Mouse (Mus musculus): Measurements from ENCODE around the gene Artn. TPM values are rescaled to one million over a fixed set of nuclear protein-coding genes. Genes with fewer than 3 reads are reported as not detected.

Artn gene
- polyA plus RNA-seq, 1 experiment from 2014 or later = not detected

GRCm38 (mm10) chr4:117946639-117947305 lies 17.2 kb upstream of the Artn start:
- ChIA-PET POLR2A (no interaction called here), CTCF (no interaction called here)
- DNase-seq (ENCODE audit: low read depth, low spot score) = no peak
- in situ Hi-C loops (cut with MboI; ENCODE audit: low pct_unique_long_range_greater_than_20kb) = no loop called here
- H3K27me3 ChIP-seq = no peaks in the 10 kb centered on the region
- no peak for ATAC-seq
- no peak for TF ChIP-seq CTCF (IDR thresholded peaks at IDR 0.05)

GRCm38 (mm10) chr4:117943317-117943716 lies 13.8 kb upstream of the Artn start:
- DNase-seq (ENCODE audit: low read depth, low spot score) (no peak), ATAC-seq (no peak)
- POLR2A ChIA-PET = interaction anchor here (1.0 kb wide), 1 partner anchor 10 kb away, joined by 3 read pairs; no protein-coding TSS in a partner anchor
- in situ Hi-C loops (cut with MboI; ENCODE audit: low pct_unique_long_range_greater_than_20kb) = no loop called here
- H3K27me3 ChIP-seq = no peaks in the 10 kb centered on the region
- CTCF ChIA-PET = no interaction called here
- TF ChIP-seq CTCF (IDR thresholded peaks at IDR 0.05) = no peak

- DNase-seq (ENCODE audit: low read depth, low spot score) = no peak
- in situ Hi-C loops (cut with MboI; ENCODE audit: low pct_unique_long_range_greater_than_20kb) = loop anchor here (10.0 kb wide), 1 partner anchor 358 kb away; the partner anchor contains the start of gene Ptprf
- no peak for ATAC-seq
- H3K27me3 ChIP-seq = no peaks in the 10 kb centered on the region
- CTCF ChIA-PET = interaction anchor here (1.2 to 2.7 kb wide), 2 partner anchors 145 to 147 kb away, joined by 4 to 7 read pairs; no protein-coding TSS in a partner anchor
- no peak for TF ChIP-seq CTCF (IDR thresholded peaks at IDR 0.05)
- POLR2A ChIA-PET = no interaction called here
Measured at GRCm38 (mm10) chr4:117936964-117937363, 7.4 kb upstream of the Artn start.

GRCm38 (mm10) chr4:117934081-117934480 lies 4.5 kb upstream of the Artn start:
- no peaks in the 10 kb centered on the region for H3K27me3 ChIP-seq
- ATAC-seq (peak; percentile 18), DNase-seq (ENCODE audit: low read depth, low spot score) (no peak)
- no peak for TF ChIP-seq CTCF (IDR thresholded peaks at IDR 0.05)
- POLR2A ChIA-PET = interaction anchor here (0.6 to 1.2 kb wide), 3 partner anchors 9 to 47 kb away, joined by 3 to 9 read pairs (median 3); partner anchors contain the start of gene Atp6v0b
- CTCF ChIA-PET = interaction anchor here (1.3 kb wide), 1 partner anchor 43 kb away, joined by 4 read pairs; no protein-coding TSS in a partner anchor
- in situ Hi-C loops (cut with MboI; ENCODE audit: low pct_unique_long_range_greater_than_20kb) = loop anchor here (10.0 kb wide), 1 partner anchor 361 kb away; the partner anchor contains the start of gene Ptprf

DNA sequence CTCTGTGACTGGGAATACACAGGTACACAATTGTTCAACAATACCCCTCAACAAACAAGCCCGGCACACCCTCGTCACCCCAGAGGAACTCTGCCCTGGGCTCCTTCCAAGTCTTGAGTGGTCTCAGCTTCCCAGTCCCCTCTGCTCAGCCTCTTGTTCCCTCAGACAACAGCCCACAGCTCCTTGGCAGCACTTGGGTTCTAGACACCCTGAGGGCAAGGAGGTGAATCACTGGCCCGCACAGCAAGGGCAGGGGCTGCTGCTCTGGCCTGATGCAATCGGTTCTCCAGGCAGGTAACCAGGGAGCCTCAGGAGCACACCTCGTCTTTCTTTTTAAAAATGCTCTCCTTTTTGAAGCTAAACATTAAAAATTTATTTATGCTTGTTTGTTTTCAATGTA lies 3.7 kb upstream of the Artn start:
- POLR2A ChIA-PET = interaction anchor here (1.2 kb wide), 1 partner anchor 10 kb away, joined by 3 read pairs; no protein-coding TSS in a partner anchor
- DNase-seq (ENCODE audit: low read depth, low spot score) = peak; percentile 79
- CTCF ChIA-PET = interaction anchor here (1.3 to 2.0 kb wide), 2 partner anchors 42 to 150 kb away, joined by 4 to 8 read pairs; no protein-coding TSS in a partner anchor
- no peak for TF ChIP-seq CTCF (IDR thresholded peaks at IDR 0.05)
- H3K27me3 ChIP-seq = no peaks in the 10 kb centered on the region
- ATAC-seq = peak; percentile 75
- in situ Hi-C loops (cut with MboI; ENCODE audit: low pct_unique_long_range_greater_than_20kb) = loop anchor here (10.0 kb wide), 1 partner anchor 362 kb away; the partner anchor contains the start of gene Ptprf

DNA sequence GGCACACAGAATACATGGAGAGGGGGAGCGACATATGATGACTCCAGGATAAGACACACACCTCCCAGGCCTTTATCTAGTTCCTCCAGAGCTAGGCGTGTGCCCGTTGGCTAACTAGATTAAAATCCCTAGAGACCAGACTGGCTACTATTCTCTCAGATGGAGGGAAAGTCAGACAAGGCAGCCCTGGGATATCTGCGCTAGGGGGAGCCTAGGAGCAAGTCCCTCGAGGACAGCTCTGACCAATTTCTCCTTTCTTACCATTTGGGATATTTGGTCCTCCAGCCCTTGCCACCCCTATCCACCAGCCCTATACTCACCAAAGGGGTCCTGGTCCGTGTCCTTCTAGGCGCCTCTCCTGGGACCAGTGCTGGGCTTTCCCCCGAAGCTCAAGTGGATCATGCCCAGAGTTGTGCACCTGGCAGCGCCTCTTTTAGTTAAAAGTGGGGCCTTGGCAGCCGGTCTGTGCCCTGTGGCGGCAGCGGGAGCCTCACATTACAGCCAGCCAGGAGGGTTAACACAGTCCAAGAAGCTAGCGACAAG lies 793 bp downstream of the Artn start:
- ATAC-seq = no peak
- TF ChIP-seq CTCF (IDR thresholded peaks at IDR 0.05) = no peak
- POLR2A ChIA-PET = interaction anchor here (1.4 kb wide), 1 partner anchor 12 kb away, joined by 3 read pairs; no protein-coding TSS in a partner anchor

DNA sequence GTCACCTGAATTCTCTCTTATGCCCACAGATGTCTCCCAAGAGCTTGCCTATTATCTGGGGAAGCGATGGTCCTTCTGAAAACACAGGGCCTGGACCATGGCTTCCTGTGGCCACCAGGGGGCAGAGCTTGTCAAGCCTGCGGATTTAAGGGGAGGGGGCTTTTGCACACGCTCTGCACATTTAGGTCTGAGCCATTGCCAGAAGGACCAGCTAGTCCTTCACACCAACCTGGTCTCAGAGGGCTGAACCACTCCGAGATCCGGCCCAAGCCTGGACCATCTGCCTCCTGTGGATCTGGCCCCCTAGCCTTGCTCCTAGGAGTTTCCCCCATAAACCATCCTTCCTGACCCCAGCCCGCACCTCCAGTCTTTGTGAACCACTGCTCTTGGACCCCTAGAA lies 1.3 kb downstream of the Artn start:
- no peak for DNase-seq (ENCODE audit: low read depth, low spot score)
- no peak for ATAC-seq
- ChIA-PET CTCF (interaction anchor here (0.6 to 2.5 kb wide), 12 partner anchors 10 to 251 kb away, joined by 3 to 25 read pairs (median 5); partner anchors contain the start of gene Kdm4a), POLR2A (interaction anchor here (1.4 kb wide), 1 partner anchor 12 kb away, joined by 3 read pairs; no protein-coding TSS in a partner anchor)
- H3K27me3 ChIP-seq = no peaks in the 10 kb centered on the region
- TF ChIP-seq CTCF (IDR thresholded peaks at IDR 0.05) = no peak
- in situ Hi-C loops (cut with MboI; ENCODE audit: low pct_unique_long_range_greater_than_20kb) = loop anchor here (5.0 kb wide), 1 partner anchor 154 kb away; no protein-coding TSS in a partner anchor

More for the DNA sequence above, 793 bp downstream of the Artn start:
- CTCF ChIA-PET = interaction anchor here (0.6 to 2.5 kb wide), 12 partner anchors 9 to 251 kb away, joined by 3 to 25 read pairs (median 4); partner anchors contain the start of gene Kdm4a
- in situ Hi-C loops (cut with MboI; ENCODE audit: low pct_unique_long_range_greater_than_20kb) = loop anchor here (5.0 kb wide), 1 partner anchor 154 kb away; no protein-coding TSS in a partner anchor
- H3K27me3 ChIP-seq = no peaks in the 10 kb centered on the region
- DNase-seq (ENCODE audit: low read depth, low spot score) = no peak

DNA sequence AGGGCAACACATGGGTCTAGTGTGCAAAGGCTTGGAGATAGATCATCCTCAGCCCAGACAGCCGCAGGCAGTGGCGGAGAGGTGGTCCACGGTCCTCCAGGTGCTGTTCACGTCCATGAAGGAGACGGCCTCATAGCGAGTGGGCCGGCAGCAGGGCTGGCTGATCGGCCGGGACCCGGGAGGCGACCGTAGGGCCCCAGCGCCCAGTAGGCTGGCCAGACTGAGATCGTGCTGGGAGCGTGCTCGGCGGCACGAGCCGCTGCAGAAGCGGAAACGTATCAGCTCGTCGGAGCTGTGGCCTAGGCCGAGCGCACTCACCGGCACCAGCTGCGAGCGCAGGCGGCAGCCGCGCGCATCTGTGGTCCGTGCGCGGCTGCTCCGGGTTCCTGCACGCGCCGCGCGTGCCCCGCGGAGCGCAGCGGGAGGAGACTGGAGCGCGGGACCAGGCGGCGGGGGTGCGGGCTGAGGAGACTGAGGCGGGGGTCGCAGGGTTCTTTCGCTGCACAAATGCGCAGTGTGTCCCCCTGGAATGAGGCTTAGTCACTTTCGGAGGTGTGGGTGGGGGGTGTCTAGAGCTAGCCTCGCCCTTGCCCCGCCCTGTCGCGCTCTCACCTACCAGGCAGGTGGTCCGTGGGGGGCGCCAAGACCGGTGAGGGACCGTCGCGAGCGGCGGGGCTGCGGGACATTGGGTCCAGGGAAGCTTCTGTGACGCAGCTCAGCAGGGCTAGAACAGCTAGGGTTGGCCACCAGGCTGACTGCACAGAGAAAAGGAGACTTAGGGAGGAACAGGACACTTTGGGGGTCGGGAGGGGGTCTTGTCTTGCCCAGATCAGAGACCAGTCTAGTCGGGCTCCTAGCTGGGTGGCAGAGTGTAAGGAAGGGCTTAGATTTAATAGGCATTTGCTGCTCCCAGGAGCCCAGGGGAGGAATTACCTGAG lies 2.7 kb downstream of the Artn start:
- ChIA-PET POLR2A (no interaction called here), CTCF (interaction anchor here (1.2 to 2.5 kb wide), 5 partner anchors 11 to 157 kb away, joined by 5 to 25 read pairs (median 6); no protein-coding TSS in a partner anchor)
- H3K27me3 ChIP-seq = no peaks in the 10 kb centered on the region
- no peak for TF ChIP-seq CTCF (IDR thresholded peaks at IDR 0.05)
- ATAC-seq (no peak), DNase-seq (ENCODE audit: low read depth, low spot score) (no peak)
- in situ Hi-C loops (cut with MboI; ENCODE audit: low pct_unique_long_range_greater_than_20kb) = loop anchor here (5.0 kb wide), 1 partner anchor 155 kb away; no protein-coding TSS in a partner anchor

DNA sequence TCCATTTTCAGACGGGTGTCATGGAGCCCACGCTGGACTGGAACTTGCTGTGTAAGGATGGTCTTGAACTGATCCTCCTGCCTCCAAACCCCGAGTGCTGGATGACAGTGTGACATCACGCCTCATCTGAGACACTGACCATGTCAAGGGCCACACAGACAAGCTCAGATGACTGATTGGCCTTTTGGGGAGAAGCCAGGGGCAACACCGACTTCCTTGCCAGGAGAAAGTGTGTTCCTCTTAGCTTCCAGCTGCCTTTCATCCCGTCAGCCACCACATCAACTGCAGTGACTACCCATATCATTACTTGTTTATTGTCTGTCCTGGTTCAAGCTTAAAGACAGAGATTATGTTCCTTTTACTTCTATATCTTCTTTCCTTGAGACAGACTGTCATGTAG lies 4.6 kb downstream of the Artn start:
- H3K27me3 ChIP-seq = no peaks in the 10 kb centered on the region
- ChIA-PET POLR2A (no interaction called here), CTCF (interaction anchor here (0.7 kb wide), 1 partner anchor 13 kb away, joined by 3 read pairs; no protein-coding TSS in a partner anchor)
- ATAC-seq = no peak
- in situ Hi-C loops (cut with MboI; ENCODE audit: low pct_unique_long_range_greater_than_20kb) = loop anchor here (5.0 kb wide), 1 partner anchor 157 kb away; no protein-coding TSS in a partner anchor
- DNase-seq (ENCODE audit: low read depth, low spot score) = no peak
- no peak for TF ChIP-seq CTCF (IDR thresholded peaks at IDR 0.05)
